Mouse (Mus musculus) adrenal gland, postnatal 25 days (tissue): ENCODE results near the gene Eif2d. TPM values are rescaled to one million over a fixed set of nuclear protein-coding genes. Genes with fewer than 3 reads are reported as not detected.

Source experiments
- DNase-seq: peaks from one replicate; pipeline ENCODE4 v3.0.0; 2021; ENCODE audit warnings: mixed read lengths
- total RNA-seq: library from RNA; stranded (reverse); gene quantifications from 2 replicates; pipeline ENCODE4 v1.2.3, GENCODE M21; 2021

Gene Eif2d
- total RNA-seq, 1 experiment from 2014 or later, result 48.9 TPM

DNA sequence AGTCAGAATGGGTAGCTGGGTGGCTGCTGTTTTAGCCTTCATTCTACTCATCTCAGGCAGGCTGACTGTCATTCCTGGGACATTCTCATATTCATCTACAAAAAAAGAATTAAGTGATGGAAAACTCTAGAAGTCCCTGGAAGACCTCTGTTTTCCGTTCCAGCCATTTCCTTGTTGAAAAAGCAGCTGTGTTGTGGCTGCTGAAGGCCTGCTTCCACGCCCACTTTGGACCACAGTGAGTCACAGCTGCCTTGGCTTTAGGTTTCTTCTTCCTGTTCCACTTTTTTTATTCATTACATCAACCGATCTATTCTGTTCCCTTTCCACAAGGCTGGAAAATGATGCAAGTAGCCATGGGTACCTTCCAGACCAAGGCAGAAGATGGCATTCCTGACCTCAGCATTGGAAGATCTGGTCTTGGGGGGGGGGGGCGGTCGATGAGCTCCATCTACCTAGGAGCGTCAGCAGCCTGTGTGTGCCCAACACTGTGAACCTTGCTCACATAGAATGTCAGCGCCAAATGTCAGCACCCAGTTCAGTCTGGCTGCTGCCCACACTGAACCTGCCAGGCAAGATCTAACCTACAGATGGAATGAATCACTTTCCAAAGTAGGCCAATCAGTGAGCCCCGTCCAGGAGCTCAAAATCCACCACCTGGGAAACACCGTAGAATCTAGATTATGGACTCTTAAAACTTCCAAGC lies 31.4 kb downstream of the Eif2d start:
- no peak for DNase-seq

GRCm38 (mm10) chr1:131184956-131185660 lies 32.1 kb downstream of the Eif2d start:
- no peak for DNase-seq

GRCm38 (mm10) chr1:131185821-131186506 lies 33.0 kb downstream of the Eif2d start:
- DNase-seq, result no peak

DNA sequence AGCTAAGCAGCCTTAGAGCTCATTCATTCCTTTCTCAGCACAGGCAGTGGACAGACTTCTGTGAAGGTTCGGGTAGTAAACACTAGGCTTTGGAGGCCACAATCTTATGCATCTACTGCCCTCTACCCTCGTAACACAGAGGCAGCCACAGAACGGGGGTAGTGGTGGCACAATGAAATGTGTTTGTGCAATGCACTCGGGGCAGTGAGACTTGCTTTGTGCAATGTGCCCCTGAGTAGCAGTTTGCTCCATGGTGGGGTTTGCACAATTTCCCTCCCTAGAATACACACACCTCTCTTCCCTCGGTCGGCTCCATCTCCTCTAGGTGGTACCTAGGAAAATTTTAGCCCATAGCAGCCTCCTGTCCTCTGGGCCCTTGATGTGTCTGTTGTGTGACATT lies 34.0 kb downstream of the Eif2d start:
- DNase-seq, result no peak

- no peak for DNase-seq
Measured at GRCm38 (mm10) chr1:131187856-131188255, 34.9 kb downstream of the Eif2d start.

- DNase-seq, result no peak
Measured at GRCm38 (mm10) chr1:131188655-131189054, 35.7 kb downstream of the Eif2d start.

GRCm38 (mm10) chr1:131193746-131194145 lies 40.8 kb downstream of the Eif2d start:
- no peak for DNase-seq

DNA sequence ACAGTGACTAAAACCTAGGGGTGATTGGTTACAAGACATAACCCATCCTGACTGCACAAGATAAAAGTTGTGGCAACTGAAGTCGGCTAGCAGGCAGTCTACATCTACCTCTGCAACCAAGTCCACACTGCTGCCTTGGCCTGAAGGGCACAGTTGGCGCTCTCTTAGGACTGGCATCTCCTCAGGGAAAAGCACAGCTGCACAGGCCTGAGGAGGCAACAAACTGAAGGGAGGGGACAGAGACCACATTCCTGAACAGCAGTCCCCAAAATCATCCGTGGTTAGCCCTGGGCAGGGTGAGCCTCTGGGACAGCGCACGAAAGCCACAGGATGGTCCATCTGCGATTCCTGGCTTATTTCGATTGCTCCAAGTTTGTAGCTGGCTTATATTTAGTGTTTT lies 42.7 kb downstream of the Eif2d start:
- no peak for DNase-seq

DNA sequence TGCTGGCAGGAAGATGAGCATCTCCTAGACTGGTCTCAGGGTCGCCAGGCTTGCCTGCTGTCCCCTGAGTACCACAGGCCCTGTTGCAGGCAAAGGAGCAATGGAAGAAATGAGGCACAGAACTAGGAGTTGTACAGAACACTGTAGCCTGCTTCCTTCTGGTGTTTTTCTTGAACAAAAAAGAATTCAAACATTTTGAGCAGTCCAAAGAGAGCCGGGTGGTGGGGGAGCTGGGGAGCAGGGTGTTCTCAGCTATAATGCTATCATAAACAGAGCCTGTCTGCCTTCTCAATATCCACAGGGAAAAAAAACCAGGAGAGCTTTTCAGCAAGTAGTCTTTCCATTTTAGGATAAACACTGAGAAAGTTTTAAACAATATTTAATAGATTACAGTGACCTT lies 43.1 kb downstream of the Eif2d start:
- DNase-seq, result peak; percentile 21

GRCm38 (mm10) chr1:131198417-131198960 lies 45.5 kb downstream of the Eif2d start:
- DNase-seq, result no peak

DNA sequence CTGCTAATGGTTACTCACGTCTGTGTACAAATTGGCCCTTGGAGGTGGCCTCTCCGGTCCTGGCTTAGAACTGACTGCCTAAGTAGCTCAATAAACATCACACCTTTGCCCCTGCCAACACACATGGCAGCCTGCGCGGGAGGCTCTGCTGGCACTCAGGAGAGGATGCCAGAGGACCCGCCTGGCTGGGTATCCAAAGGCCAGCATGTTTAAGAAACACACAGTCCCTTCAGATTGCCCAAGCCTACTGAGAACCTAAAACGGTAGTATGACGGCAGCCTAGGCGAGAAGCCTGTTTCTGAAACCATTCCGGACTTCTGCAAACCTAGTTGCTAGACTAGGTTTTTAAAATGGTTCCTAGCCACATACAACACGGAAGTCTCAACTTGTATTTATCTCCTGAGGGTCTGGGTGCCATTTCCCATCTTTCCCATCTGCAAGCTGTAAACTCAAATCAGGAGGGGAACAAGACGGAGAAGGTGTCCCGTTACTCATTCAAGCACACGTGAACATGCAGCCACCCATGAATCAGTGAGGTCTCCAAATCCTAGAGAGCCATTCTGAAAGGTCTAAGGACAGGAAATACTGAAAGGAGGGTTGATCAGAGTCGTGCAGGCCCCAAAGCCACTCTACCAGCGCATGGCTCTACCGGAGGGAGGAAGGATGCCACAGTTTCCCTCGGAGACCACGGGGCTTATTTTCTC lies 46.3 kb downstream of the Eif2d start:
- DNase-seq, result no peak

- peak; percentile 13 for DNase-seq
Measured at GRCm38 (mm10) chr1:131199976-131200375, 47.0 kb downstream of the Eif2d start.

- DNase-seq, result no peak
Measured at GRCm38 (mm10) chr1:131200588-131200987, 47.6 kb downstream of the Eif2d start.

DNA sequence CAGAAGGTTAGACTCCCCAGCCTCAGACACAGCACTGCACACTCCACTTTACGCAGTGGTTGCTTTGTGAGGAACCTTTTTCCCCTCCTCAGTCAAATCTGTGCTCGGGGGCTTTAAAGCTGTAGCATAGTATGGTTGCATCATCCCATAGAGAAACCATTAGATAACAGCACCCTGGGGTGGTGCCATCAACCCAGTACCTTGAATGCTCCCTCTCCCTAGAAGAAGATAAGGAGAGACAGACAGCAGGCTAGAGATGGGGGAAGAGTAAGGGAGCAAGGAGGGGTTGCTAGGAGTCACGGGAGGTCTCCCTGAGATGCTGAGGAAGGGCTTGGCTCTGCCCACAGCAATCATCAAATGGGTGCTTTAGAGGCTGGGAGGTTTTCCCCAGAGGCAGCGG lies 48.4 kb downstream of the Eif2d start:
- no peak for DNase-seq

DNA sequence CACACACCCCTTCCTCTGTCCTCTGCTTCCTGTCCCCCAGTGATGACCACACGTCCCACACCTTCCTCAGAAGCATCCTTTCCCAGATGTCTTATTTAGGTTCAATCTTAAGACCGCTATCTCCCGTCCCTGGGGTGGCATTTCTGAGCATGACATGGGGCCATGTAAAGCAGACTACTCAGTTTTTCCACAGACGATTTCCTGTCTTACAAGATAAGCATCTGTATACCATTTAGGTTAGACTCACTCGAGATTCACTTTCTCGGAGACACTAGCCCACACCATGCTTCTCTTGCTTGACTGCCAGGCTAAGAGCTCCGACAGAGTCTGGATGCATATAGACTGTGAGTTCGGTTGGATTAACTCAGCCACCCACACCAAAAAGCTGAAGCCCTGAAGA lies 51.5 kb downstream of the Eif2d start:
- no peak for DNase-seq

GRCm38 (mm10) chr1:131206342-131206741 lies 53.4 kb downstream of the Eif2d start:
- DNase-seq, result no peak

- DNase-seq, result peak; percentile 73
Measured at GRCm38 (mm10) chr1:131207531-131207930, 54.5 kb downstream of the Eif2d start.

GRCm38 (mm10) chr1:131208081-131208480 lies 55.1 kb downstream of the Eif2d start:
- no peak for DNase-seq

DNA sequence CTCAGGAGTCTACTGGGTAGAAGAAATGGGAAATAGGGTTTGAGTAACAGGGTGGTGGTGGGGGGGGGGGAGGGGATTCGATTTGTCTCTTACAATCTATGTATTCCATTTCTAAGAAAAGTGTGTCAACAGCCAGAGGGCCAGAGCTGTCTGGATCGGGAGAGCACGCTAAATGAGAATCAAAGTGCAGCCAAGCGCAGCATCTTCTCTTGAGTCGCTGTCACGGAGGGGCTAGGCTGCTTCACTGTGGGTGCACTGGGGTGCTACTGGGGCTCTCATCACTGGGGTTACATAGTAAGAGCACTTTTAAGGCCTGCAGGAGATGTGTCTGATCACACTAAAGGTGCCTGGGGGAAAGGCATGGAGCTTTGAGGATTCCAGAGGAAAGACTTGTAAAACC lies 55.8 kb downstream of the Eif2d start:
- no peak for DNase-seq

DNA sequence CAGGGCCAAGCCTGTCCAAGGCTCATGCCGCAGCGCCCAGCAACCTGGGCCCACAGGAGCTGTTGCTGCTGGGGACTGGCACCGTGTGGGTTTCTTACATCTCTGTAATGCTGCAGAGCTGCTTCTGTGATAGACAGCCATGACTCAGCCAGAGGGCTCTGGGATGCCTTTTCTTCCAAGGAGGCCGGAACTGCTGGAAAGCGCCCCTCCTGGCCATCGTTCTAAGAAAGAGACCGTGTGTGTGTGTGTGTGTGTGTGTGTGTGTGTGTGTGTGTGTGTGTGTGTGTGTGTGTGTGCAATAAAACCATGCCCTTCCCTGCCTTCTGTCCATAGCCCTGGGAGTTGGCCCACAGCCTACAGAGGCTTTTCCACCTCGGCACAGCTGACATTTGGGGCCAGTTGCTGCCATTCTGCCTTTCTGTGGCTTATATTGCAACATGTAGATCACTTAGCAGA lies 57.0 kb downstream of the Eif2d start:
- peak; percentile 57 for DNase-seq

GRCm38 (mm10) chr1:131211655-131212054 lies 58.7 kb downstream of the Eif2d start:
- no peak for DNase-seq

DNA sequence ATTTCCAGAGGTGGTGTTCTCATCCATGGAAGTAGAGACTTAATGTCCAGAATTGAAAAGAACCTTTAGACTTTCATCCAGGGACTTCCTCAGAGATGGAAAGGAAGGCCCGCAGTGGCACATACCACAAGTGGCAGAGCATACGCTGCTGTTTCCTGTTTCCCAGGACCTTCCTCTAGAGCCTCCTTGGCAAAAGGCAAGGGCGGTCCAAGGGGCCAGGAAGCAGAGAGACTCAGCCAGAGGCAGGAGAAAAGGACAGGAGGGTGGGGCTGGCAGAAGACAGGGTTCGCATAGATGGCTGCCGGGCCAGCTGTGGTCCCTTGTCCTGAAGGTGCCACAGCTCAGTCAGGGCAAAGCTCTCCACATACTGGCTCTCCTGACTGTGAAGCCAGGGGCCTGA lies 60.0 kb downstream of the Eif2d start:
- no peak for DNase-seq
